Mouse (Mus musculus): ENCODE data around the gene Col4a3bp.

The Col4a3bp gene

DNA sequence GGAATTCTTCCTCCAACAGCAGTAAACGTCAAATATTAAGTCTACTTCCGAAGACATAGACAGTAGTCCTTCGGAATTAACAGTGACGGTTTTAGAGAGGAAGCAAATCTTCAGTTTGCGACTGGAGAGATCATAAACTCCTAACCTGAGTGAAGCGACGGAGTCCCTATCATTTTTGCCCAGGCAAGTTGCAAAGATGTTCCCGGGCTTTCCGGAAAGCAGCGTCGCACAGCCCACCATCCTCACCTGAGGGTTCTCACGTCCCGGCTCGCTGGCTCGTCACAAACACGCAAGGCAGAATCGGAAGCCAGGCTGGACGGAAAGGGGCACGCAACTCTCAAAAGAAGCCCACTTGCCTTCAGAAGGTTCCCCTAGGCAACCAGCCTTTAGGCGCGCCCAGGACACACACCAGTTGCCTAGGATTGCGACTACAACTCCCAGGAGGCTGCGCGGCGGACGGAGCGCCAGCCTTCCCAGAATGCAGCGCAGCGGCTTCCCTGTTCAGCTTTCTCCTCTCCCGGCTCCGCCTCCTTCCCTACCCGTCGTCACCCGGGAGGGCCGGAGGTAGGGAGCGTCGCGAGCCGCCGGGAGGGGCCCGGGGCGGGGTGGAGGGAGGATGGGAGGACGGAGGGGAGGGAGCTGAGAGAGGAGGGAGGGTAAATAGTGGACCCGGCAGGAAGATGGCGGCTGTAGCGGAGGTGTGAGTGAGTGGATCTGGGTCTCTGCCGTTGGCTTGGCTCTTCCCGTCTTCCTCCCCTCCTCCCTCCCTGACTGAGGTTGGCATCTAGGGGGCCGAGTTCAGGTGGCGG lies at the start of gene Col4a3bp, which contains the start of gene Polk:
Gene Col4a3bp, plus strand, starts transcription at position 538 of the 809 bp plus-strand sequence.
Gene Polk, minus strand, starts transcription at position 499 of the 809 bp plus-strand sequence.
- peak; percentile 95 for DNase-seq (ENCODE audit: low read depth, low spot score)

DNA sequence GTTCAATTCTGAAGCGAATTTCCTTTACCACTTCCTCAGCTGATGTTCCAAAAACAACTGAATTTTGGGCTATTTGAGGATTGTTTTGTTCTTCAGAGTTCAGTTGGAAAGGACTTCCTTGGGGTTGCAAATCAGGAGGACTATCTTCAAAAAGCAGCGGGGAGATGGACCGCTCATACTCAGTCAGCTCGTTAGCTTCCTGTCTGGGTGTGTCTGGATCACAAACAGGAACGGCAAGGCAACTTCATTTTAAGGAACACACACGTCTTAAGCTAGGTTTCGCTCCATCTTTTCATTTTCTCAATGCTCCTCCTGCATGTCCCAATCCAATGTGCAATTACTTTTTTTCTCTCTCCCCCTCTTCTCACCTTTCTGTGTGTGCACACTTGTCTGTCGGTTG lies 45.8 kb upstream of the Col4a3bp start:
- DNase-seq (ENCODE audit: low read depth, low spot score) = no peak

DNA sequence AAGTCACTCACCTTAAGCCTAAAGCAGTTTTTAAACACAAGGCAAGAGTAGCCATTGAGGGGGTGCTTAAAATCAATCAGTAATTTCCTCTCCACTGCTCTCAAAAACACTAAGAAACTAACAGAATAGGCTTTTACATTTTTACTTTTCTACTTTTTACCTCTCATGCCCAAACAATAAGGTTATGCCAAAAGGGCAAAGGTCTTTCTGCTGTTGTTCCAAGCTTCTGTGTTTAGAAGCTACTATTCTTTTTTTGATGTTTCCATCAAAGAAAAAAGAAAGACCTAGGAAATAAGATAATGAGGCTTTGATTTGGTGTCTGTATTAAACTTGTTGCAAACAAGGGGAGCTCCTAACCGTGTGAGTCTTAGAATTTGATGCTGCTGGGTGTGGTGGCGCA lies 42.5 kb upstream of the Col4a3bp start:
- DNase-seq (ENCODE audit: low read depth, low spot score) = no peak

DNA sequence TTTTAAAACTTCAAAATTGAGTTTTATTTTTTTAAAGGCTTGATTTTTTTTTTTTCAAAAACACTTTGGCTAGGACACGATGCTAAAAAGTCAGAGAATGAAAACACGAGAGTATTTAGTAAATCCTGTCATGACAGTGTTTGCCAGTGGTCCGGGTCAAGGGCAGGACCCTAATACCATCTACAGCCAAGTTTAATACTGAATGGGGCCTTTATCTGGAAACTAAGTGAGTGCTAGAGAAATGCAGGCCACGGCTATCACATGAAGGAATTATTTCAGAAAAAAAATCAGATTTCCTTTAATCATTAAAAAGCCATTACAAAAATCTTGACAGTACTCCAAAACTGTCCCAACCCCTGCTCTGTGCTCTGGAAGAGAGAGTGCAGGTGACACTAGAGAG lies 36.8 kb upstream of the Col4a3bp start:
- DNase-seq (ENCODE audit: low read depth, low spot score) = no peak

DNA sequence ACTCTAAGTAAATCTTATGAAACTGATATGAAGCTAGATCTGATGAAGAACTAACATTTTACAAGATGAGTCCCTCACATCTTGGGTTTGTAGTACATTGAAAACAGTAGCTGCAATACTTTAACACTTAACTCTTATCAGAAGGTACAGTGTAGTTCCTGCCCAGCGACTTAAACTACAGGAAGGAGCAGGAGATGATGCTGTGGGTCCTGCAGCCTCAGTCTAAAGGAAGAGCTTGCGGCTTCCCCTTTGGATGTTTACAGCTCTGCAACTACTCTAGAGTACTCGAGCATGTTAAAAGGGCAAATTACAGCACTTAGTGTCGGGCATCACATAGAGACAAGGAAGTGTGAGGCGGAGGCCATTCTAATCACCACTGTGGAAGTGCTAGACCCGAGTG lies 36.1 kb upstream of the Col4a3bp start:
- no peak for DNase-seq (ENCODE audit: low read depth, low spot score)

DNA sequence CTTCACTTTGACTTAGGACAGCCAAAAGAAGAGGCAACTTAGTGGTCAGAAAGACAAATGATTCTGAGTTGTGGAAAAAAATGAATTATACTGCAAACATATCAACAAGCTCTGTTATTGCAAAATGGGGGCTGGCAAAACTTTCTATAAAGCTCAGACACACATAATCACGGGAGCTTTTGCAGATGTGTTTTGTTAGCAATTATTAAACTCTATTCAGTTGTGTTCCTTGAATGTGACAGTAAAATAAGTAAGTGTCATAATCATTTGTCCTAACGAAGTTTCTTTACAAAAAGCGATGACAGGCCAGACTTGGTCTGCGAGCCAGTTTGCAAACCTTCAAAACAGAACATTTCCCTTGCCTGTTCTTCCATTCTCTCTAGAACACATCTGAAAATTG lies 34.9 kb upstream of the Col4a3bp start:
- DNase-seq (ENCODE audit: low read depth, low spot score) = no peak

DNA sequence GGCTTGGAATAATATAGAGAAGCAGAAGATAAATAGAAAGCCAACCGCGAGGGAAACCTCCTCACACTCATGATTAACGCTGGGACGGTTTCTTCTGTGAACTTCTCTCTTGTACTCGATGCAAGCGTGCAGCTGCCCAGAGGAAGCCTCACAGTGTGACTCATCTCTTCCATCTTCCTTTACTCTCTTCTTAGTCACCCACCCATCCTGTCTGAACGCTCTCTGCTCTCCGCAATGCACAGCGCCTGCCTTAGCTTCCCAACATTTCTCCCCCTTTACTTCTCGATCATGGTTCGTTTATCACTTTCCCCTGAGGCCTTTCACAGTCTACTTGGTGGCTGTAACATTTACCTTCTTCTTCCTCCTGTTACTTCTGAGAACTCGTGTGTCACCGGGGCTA lies 31.8 kb upstream of the Col4a3bp start:
- no peak for DNase-seq (ENCODE audit: low read depth, low spot score)

DNA sequence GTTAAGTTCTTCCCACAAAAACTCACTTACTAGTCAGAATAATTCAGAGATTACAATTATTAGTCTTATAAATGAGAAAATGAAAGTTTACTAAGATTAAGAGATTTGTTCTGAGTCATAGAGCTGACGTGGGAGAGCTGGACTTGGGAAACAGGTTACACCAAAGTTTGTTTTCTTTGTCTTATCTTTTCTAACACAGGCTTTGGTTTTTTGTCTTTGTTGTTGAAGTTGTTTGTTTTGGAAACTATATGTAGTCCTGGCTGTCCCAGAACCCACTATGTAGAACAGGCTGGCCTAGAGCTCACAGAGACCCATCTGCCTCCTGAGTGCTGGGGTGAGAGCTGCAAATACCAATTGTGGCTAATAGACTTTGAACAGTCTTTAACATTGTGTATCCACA lies 31.2 kb upstream of the Col4a3bp start:
- DNase-seq (ENCODE audit: low read depth, low spot score) = no peak

DNA sequence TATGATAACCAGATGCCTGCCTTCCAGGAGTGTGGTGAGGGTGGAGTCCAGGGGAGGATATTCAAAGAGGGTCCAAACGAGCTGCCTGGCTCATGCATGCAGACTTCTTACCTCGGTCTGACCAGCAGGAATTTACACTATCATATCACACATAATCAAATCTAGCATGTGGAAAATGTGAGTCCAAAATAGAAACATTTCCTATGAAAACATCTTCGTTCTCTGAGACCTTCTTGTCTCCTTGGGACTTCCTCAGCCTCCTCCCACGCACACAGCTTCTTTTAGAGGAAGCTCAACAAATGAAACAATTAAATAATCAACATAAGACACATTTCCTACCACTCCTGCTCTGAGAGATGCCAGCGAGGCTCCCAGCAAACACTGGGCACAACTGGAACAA lies 30.5 kb upstream of the Col4a3bp start:
- DNase-seq (ENCODE audit: low read depth, low spot score) = no peak

DNA sequence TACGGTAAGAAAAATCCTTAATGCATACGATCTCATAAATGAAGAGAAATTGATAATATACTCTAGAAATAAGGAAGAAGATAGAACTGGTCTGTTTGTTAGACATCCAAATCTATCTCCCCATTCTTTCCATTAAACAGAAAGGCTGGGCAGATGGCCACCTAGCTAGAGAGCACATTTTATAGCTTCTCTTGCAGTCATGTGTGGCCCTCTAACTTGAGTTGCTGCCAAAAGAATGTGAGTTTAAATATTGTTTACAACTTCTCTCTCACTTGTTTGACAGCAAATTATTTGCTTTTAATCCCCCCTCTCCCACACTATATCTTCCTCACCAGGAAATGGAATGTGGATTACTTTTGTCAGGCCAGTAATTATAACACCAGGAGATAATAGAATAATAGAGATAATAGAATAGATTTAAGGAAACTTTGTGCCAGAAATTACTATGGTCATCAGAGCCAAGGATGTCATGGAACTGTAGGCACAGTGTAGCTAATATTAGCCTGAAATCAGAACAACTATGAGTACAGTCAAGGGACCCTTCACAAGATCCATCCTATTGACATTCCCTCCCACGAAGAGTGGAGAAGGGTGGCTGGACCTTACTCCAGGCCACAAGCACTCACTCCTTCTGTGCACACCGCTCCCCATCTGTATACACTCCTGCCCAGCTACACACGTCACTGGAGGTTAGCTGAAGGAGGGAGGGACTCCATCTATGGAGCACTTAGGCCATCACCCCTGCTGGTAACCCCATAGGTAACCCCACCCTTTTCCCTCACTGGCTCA lies 28.1 kb upstream of the Col4a3bp start:
- DNase-seq (ENCODE audit: low read depth, low spot score) = no peak

DNA sequence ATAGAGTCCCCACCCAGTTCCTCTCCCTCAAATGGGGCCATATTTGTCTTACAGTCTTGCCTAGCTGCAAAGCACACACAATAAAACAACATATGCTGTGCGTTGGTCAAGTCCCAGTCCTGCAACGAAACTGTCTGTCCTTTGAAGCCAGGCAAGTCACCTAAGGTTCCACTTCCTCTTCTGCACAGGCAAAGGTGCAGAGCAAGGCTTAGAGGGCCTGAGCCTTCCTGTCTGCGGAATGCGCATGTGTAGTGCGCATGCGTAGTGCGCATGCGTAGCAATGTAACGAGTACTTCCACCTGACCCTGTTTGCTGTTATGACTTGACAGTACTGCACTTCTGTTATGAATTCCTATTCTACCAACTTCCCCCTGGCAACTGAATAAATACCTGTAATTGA lies 26.2 kb upstream of the Col4a3bp start:
- DNase-seq (ENCODE audit: low read depth, low spot score) = no peak

DNA sequence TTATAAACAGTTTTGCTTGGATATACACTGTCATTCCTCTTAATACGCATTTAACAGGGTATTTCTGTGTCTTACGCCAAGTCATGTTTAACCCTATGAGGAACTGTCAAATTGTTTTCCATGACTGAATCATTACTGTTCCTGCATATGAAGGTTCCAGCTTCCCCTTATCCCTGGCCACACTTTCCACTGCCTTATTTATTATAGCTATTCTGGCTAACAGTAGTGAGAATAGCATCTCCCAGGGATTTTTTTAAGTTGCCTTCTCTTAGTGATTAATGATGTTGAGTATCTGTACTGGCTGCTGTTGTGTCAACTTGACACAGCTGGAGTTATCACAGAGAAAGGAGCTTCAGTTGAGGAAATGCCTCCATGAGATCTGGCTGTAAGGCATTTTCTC lies 25.1 kb upstream of the Col4a3bp start:
- no peak for DNase-seq (ENCODE audit: low read depth, low spot score)

DNA sequence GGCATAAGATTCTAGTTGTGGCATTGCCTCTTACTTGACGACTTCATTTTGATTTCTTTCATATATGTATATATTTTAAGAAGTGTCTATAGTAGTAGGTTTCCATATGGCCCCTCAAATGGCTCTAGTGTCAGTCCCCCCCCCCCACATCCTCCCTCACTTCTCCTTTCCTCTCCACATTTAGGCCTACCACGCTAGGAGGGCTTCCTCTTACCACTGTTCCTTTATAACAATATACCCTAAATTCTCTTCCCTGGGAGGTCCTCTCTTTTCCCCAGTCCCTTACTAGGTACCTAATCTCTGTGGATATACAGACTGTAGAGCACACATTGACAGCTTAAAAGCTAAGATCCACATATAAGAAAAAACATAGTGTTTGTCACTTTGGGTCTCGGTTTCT lies 21.1 kb upstream of the Col4a3bp start:
- DNase-seq (ENCODE audit: low read depth, low spot score) = no peak

DNA sequence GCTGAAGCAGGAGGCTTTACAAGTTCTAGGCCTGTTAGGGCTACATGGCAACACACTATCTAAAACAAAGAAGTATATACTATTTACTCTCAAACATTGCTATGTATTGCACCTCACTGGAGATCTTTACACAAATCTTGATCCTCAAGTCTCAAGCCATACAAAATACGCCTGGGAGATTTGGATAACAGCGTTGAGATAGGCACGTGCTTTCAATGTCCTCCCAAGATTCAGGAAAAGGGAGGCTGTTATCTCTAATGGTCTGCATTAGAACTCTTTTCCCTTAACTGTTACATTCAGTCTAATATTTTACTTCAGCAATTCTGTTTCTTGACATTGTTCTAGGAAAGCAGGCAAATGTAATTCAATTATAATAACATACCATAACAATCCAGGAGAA lies 15.4 kb upstream of the Col4a3bp start:
- no peak for DNase-seq (ENCODE audit: low read depth, low spot score)

DNA sequence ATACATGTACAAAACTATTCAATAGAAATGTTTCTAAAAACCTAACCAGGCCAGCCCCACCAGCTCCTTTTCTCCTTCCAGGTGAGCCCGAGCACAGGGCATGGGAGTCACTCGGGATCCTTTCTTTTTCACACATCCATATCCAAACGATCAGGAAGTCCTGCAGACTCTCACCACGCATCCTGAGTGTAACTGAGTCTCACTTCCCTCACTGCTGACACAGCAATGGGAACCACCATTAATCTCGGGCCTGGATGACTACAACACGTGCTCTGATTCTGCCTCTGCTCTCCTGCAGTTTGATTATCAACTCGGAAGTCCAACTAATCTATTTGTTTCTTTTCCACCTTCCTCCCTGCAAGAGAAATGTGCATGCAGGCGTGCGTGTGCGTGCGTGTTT lies 14.6 kb upstream of the Col4a3bp start:
- no peak for DNase-seq (ENCODE audit: low read depth, low spot score)

DNA sequence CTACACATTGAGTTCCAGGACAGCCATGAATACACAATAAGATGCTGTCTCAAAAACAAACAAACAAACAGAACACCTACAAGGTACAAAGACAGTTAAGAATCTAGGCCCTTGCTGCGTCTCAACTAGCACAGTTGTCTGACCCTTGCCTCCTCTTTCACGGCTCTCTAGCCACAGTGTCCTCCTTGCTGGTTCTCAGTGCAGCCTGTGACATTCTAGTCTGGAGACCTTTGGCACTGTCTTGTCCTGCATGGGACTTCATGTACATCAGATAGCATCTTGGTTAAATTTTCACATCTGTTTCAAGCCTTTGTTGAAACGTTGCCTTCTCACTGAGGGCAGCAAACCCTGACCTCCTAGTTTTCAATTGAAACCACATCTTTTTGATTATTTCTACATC lies 13.6 kb upstream of the Col4a3bp start:
- DNase-seq (ENCODE audit: low read depth, low spot score) = no peak

DNA sequence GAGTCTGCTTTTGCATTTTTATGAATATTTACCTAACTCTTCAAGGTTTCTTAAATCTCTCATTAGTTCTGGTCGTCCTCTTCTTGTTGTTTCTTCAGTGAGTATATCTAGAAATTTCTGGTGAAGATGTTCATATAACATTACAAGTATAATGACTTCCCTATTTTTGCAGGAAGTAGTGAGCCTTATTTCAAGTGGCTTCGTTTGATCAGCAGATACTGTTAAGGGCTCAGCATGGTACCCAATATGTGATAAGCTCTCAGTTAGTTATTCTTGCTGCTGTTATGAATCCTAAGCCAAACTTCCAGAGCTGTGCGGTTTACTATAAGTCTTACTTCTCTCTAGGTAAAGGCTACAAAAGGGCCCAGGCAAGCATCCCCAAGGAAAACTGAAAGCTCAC lies 12.9 kb upstream of the Col4a3bp start:
- DNase-seq (ENCODE audit: low read depth, low spot score) = no peak

DNA sequence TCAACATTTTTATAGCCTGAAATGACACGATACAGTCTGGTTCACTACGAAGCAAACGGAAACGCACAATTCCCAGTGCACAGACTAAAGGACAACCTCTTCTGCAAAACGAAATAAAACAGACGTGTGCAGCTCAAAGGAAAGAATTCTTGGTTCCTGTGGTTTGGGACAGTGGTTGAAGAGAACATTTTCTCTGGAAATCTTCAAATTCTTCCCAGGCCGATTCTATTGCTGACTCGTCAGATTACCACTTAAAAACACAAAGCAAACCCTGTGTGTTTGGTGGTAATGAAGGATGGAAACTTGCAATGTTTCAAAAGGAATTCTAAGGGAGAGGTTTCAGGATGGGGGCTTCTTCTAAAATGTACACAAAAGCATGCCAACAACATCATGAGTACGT lies 12.4 kb upstream of the Col4a3bp start:
- DNase-seq (ENCODE audit: low read depth, low spot score) = no peak

DNA sequence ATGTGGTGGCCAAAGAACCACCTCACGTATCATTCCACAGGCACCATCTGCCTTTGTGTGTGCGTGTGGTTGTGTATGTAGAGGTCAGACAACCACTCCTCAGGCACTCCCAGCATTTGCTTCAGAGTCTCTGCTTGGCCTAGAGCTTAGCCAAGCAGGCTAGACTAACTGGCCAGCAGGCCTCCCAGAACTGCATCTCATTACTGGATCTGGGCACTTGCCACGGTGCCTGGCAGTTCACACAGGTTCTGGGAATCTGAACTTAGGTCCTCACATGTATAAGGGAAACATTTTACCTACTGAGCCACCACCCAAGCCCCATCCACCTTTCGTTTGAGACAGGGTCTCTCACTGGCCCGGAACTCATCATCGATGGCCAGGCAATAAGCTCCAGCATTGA lies 10.2 kb upstream of the Col4a3bp start:
- no peak for DNase-seq (ENCODE audit: low read depth, low spot score)

DNA sequence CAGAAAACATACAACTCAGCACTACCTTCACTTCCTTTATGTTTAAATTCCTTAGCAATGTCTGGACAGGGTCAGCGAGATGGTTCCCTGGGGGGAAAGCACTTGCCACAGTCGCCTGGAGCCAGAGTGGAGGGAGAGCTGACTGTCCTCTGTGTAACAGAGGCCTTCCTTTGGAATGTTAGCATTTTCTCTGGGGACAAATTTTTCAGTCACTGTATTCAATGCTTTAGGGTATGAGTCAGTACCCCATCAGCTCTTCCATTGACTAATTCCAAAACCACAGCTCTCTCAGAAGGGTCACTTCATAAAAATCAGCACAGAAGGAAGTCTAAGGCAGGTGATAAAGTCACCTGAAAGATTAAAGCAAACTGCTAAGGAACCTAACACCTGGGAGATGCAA lies 8.7 kb upstream of the Col4a3bp start:
- DNase-seq (ENCODE audit: low read depth, low spot score) = no peak

DNA sequence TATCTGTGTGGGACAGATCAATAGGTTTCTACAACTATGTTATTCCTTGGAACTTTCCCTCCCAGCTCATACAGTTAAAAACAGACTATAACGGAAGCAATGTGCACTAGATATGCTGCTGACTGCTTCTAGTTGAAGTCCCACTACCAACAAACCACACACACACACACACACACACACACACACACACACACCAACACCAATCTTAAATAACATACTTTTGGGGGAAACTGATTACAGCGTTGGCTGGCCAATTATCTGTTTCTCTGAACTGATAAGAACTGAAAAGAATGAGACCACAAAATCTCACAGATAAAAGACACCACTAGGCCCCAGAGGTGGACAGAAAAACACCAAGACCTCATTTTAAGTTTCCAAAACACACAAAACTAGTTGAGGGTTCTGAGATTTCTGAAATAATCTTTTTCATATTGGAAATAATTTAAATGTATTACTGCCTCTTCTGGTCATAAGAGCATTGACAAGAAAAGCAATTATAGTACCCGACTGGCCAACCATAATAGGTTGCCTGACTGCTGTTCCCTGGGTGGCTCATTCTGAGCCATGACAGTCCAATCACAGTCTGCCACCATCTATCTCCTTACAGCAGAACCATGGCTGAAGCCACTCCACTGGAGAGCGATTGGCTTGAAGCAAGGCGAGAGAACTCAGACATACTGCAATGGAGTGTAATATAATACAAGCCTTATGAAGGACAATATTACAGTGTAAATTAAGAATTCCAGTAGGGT lies 5.4 kb upstream of the Col4a3bp start:
- DNase-seq (ENCODE audit: low read depth, low spot score) = no peak

DNA sequence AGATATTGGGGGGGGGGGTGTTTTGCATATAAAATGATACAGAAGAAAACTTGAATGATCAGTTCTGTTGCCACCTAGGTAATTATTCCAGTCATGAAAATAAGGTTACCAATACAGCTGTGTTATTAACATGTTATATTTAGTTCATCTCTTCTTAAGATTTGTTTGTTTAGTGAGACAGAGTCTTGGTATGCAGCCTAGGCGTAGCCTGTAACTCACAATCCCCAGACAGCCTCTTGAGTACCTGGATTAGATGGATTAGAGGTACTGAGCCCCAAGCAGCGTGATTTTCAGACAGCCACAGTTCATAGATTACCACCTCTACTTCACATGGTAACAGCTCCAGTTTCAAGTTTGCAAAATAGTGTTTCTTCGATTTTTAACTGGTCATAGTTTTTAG lies 4.3 kb upstream of the Col4a3bp start:
- no peak for DNase-seq (ENCODE audit: low read depth, low spot score)

All from brain, embryonic 18.5 days (tissue).